Mouse (Mus musculus): ENCODE measurements at regions not wholly inside any gene's neighbourhood (a gene's known extent, or its start where the extent isn't known, plus 50 kb on each side); places are given as distances from the start of the nearest gene placed in this dataset.

DNA sequence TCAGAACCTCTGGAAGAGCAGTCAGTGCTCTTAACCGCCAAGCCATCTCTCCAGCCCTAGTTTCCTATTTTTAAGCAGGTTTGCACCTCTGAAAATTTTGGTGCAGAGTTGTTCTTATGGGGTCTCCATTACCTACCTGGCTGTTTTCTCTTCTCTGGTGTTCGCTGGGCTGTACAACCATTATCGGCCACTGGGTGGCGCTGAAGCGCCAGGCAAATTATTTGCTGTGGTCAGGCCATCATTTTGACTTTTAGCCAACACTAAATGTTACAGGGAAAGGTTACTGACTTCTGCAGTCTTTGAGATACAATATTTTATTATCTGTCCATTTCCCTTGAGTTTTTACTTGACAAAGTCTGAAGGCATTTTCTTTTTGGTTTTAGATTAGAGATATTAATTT is 74.8 kb upstream of the Fam241a start:
- DNase-seq, result peak; percentile 79

DNA sequence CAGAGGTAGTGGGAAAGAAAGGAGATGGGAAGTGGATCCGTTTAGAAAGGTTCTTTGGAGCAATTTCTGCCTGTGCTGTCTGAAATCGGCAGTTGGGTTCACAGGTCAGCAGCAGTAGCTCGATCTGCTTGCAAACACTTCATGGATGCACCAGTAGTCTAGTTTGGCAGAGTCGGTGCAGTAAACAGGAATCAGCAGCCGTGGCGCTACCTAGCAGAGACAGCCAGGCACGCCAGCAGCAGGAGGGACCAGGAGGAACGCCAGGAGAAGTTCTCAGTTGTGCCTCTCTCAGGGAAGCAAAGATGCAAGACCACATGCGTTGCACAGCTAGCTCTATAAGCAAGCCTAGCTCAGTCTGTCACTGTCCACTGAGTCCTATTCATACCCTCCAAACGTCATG is 71.0 kb upstream of the Fam241a start:
- DNase-seq, result no peak

DNA sequence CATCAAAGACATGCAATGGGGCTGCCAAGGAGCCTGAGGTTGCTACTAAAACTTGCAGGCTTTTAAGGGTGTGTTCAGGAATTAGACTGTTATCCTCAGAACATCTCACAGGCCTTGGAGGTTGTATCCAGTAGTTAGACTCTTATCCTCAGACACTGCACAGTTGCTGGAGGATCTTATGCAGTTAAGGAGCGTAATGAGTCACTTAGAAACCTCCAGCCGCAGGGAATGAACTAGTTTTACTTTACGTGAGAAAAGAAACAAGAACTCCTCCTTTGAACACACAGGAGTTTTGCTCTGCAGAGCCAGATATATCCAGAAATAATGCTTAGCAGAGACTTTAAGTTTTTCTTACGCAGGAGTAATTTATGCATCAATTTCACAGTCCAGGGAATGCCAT is 70.1 kb upstream of the Fam241a start:
- no peak for DNase-seq

DNA sequence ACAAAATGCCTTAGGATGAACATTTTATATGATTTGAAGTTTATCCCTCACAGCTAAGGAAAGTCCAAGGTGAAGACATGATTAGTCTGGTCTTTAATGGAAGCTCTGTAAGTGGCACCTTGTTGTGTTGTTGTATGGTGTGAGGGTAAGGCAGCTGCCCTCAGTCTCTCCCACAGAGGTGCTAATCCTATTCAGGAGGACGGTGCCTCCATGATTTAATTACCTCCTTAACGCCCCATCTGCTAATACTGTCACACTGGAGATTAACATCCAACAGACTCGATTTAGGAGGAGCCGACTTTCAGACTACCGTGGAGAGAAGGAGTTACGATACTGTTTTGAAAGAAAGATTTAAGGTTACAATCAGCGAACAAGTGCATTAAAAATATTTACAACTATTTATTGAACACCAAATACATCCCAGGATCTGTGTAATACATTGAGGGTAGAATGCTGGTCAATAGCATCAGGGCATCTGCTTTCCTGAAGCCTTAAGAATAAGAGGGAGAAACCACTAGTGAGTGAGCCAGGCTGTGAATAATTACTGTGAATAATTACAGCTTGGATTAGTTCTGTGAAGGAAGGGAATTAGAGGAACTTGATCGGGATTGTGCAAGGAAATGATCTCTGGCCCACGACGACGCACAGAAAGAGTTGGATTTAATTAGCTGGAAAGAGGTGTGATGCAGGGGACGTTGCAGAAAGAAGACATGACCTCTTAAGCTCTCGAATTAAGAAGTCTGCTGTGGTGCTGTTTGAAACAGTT is 63.0 kb upstream of the Fam241a start:
- no peak for DNase-seq

DNA sequence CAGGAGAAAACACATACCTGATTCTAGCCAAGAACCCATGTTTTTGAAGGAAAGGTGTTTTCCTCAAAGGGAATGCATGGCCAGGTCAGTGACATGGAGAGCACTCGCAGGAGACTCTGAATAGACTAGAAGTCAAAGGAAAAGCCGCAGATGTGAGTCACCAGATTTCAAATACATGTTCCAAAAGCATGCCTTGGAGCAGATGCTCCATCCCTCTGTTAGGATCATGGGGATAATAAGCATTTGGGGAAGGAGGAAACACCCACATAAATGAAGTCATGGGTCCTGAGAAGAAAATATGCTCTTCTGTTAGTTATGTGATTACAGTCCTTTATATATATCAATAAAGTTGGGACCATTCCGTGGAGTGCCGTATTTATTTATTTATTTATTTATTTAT is 58.7 kb upstream of the Fam241a start:
- DNase-seq, result no peak

DNA sequence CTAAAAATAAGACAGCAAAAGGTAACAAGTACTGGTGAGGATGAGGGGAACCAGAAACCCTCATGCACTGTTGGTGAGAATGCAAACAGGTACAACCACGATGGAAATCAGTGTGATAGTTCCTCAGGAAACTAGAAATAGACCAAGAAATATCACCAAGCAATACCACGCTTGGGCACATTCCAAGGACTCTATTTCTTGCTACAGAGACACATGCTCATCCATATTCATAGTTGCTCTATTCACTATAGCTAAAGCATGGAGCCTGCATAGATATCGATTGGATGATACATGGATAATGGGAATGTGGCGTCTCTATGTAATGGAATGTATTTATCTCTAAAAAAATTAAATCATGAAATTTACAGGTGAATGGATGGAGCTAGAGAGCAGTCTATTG is 57.5 kb upstream of the Fam241a start:
- DNase-seq, result no peak

DNA sequence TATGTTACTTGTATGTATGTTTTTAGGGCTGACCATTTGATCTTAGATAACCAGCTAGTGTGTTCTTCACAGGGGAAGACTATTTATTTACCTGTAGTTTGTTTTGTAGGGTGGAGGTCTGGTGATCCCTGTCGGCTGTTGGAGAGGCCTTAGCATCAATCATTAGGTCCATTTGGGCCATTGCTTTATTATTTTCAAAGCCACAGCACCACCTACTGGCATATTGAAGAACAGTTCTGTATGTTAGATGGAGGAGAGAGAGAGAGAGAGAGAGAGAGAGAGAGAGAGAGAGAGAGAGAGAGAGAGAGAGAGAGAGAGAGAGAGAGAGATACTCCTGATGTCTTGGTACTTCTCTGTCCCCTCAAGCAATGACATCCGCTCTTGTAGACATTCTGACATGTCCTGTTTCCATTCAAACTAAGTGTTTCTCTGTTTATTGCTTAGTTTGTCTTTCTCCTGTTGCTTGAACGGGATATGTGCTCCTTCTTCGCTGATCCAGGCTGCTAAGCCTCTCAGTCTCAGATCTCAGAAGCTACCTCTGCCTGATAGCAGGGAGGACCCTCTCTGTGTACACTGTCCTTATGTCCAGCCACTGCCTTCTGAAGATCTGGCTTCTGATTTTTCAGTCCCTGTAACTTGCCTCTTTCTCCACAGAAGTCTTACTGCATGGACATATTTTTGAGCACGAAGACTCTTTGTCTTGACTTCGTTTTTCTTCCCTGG is 52.9 kb upstream of the Fam241a start:
- peak; percentile 74 for DNase-seq

DNA sequence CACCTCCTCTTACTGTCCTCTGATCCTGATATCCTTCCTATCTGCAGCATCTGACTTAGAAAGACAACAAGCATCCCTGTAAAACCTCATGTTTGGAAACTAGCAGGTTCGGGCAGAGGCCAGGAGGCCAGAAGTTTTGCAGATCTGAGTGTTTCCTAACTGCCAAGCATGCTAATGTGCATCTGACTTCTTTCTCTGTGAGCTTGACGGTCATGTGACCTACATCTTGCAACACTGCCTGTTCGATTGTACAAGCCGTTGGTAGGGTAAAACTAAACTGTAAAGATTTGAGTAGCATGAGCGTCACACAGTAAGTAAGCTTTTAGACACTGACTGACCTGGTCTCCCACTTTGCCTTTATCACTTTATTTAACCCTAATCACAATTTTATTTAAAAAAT is 52.2 kb upstream of the Fam241a start:
- no peak for DNase-seq

All from kidney, adult 9 months (tissue).